Mouse (Mus musculus) CD4-positive, CD25-positive, alpha-beta regulatory T cell, adult 2 months (primary cell): ENCODE measurements around the gene Adamtsl5.

Experiments
- DNase-seq: peaks from one replicate; pipeline ENCODE4 v3.0.0-alpha.2; 2012; ENCODE audit warnings: low read depth, low spot score

Adamtsl5 gene

GRCm38 (mm10) chr10:80342749-80343424, 5.3 kb downstream of the Adamtsl5 start:
- peak; percentile 79 for DNase-seq

GRCm38 (mm10) chr10:80342305-80342748, 5.9 kb downstream of the Adamtsl5 start:
- DNase-seq = no peak

GRCm38 (mm10) chr10:80341491-80342304, 6.5 kb downstream of the Adamtsl5 start:
- DNase-seq = peak; percentile 40

GRCm38 (mm10) chr10:80341026-80341425, 7.2 kb downstream of the Adamtsl5 start:
- DNase-seq = no peak

GRCm38 (mm10) chr10:80339941-80340750, 8.1 kb downstream of the Adamtsl5 start:
- peak; percentile 88 for DNase-seq

- DNase-seq = no peak
These were observed 11.9 kb downstream of the Adamtsl5 start for GRCm38 (mm10) chr10:80336263-80336662.

GRCm38 (mm10) chr10:80332525-80332989, 15.7 kb downstream of the Adamtsl5 start:
- no peak for DNase-seq

GRCm38 (mm10) chr10:80331636-80332524, 16.3 kb downstream of the Adamtsl5 start:
- no peak for DNase-seq

- DNase-seq = no peak
These were observed 17.3 kb downstream of the Adamtsl5 start for GRCm38 (mm10) chr10:80330888-80331287.

GRCm38 (mm10) chr10:80330084-80330483, 18.1 kb downstream of the Adamtsl5 start:
- DNase-seq = no peak

- peak; percentile 90 for DNase-seq
These were observed 18.7 kb downstream of the Adamtsl5 start, which contains the start of the genes Pcsk4 and Reep6 for GRCm38 (mm10) chr10:80329273-80330081. Pcsk4 (minus strand) TSS chr10:80329498. Reep6 (plus strand) TSS chr10:80329953.

GRCm38 (mm10) chr10:80325045-80325444, 23.2 kb downstream of the Adamtsl5 start:
- DNase-seq = no peak

- no peak for DNase-seq
These were observed 23.8 kb downstream of the Adamtsl5 start for GRCm38 (mm10) chr10:80324120-80325037.

GRCm38 (mm10) chr10:80323261-80324119, 24.7 kb downstream of the Adamtsl5 start:
- peak; percentile 81 for DNase-seq

GRCm38 (mm10) chr10:80322811-80323211, 25.4 kb downstream of the Adamtsl5 start:
- peak; percentile 67 for DNase-seq

GRCm38 (mm10) chr10:80321670-80322581, 26.3 kb downstream of the Adamtsl5 start:
- no peak for DNase-seq
